Mouse (Mus musculus): ENCODE measurements around the gene Tmem165.

GRCm38 (mm10) chr5:76164827-76165226 lies 18.9 kb upstream of the Tmem165 start:
- TF ChIP-seq CTCF (IDR thresholded peaks at IDR 0.05; ENCODE audit: insufficient read depth, low read length) (no peak), POLR2A (IDR thresholded peaks at IDR 0.05; ENCODE audit: borderline replicate concordance, extremely low read depth, low read depth, low read length) (no peak)
